Mouse (Mus musculus): ENCODE data around the gene Hsf4. TPM values are rescaled to one million over a fixed set of nuclear protein-coding genes. Genes with fewer than 3 reads are reported as not detected.

Gene Hsf4
- polyA plus RNA-seq, 1 experiment from 2014 or later: not detected

DNA sequence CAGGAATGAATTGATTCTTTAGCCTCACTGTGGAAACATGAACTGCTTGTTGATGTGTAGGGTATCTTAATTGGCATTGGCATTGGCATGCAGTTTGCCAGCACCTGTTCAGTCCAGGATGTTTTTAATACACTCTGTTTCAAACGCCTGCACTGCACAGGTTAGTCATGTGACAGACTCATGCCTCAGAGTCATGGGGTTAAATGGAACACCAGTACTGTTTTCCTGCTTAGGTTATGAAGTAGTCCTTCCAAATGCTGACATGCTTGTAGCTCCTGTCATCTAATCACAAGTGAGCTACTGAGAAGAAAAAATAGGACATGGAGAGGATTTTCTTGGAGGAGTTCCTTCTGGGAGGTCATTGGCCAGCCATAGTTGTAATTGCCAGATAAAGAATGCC lies 34.4 kb upstream of the Hsf4 start:
- DNase-seq (ENCODE audit: low spot score) (no peak), ATAC-seq (replicated peaks; ENCODE audit: low FRiP score, low TSS enrichment, low read depth) (no peak)
- no peaks in the 10 kb centered on the region; the same call in 1 of the 2 replicates for H3K4me1 ChIP-seq (replicated peaks; ENCODE audit: control insufficient read depth, insufficient read depth, low read length)
- no peak overlapping the region for H3K9ac ChIP-seq (ENCODE audit: low read length)
- H3K27me3 ChIP-seq (replicated peaks; ENCODE audit: control insufficient read depth, insufficient read depth, low read length): no peaks in the 10 kb centered on the region
- H3K4me2 ChIP-seq (ENCODE audit: low read length): no peak overlapping the region
- H3K36me3 ChIP-seq (ENCODE audit: control insufficient read depth, insufficient read depth, low read length): peaks cover 45% of the 10 kb centered on the region
- 72% methylated on average over 1 of the region's 1 CpGs for WGBS
- H3K27ac ChIP-seq (ENCODE audit: low read depth): no peak overlapping the region
- no peak overlapping the region for H3K4me3 ChIP-seq (ENCODE audit: low read depth, low read length)
- no peaks in the 10 kb centered on the region for H3K9me3 ChIP-seq (ENCODE audit: control insufficient read depth, low read length)

DNA sequence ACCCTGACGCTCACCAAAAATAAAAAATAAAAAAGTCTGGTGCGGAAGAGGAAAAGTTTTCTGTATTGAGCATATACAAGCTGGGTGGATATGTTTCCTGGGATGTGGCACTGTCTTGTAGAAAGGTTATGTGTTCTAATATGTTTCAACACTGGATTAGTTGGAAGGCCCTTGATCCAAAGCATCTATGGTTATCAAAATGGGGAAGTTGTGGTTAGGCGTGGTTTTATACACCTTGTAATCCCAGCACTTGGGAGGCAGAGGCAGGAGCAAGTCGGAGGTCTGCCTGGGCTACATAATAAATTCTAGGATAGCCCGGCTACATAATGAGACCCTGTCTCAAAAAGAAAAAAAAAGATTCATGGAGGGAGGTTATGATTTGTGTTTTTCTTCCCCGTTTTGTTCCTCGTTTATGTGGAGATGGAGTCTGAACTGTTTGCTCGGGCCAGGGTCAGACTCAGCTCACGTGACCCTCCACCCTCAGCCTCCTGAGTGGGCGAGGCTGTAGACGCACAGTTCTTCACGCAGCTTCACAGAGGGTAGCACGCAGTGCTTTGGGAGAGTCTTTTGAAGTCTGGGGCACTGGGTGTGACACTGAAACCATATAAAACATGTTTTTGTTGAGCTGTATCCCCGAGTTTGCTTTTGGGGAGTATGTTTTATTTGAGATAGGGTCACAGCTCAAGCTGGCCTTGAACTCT lies 32.0 kb upstream of the Hsf4 start:
- Histone ChIP-seq H3K4me3 (ENCODE audit: low read depth, low read length) (no peak overlapping the region), H3K4me1 (replicated peaks; ENCODE audit: control insufficient read depth, insufficient read depth, low read length) (no peaks in the 10 kb centered on the region; the same call in 1 of the 2 replicates), H3K27me3 (replicated peaks; ENCODE audit: control insufficient read depth, insufficient read depth, low read length) (no peaks in the 10 kb centered on the region), H3K9ac (ENCODE audit: low read length) (no peak overlapping the region), H3K36me3 (ENCODE audit: control insufficient read depth, insufficient read depth, low read length) (peaks cover 64% of the 10 kb centered on the region), H3K27ac (ENCODE audit: low read depth) (no peak overlapping the region), H3K4me2 (ENCODE audit: low read length) (no peak overlapping the region), H3K9me3 (ENCODE audit: control insufficient read depth, low read length) (no peaks in the 10 kb centered on the region)
- DNase-seq (ENCODE audit: low spot score) (no peak), ATAC-seq (replicated peaks; ENCODE audit: low FRiP score, low TSS enrichment, low read depth) (no peak)
- 91% methylated on average over 14 of the region's 14 CpGs for WGBS

DNA sequence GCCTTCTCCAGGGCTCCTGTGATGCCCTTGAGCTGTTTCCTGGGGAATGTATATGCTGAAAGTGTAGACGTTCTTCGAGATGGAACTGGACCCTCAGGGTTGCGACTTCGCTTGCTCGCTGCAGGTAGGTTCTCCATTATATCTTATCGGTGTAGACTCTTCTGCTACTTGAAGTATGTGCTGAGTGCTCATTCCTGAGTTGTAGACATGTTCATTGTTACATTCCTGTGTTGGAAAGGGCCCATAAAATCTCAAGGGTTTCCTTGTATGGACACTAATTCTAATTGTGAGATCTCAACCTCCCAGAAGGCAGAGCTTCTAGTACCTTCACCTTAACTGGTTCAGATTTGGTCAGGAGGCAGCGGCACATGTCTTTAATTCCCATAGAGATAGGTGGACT lies 28.6 kb upstream of the Hsf4 start:
- H3K36me3 ChIP-seq (ENCODE audit: control insufficient read depth, insufficient read depth, low read length): peaks cover 63% of the 10 kb centered on the region
- WGBS: 95% methylated on average over 7 of the region's 7 CpGs

DNA sequence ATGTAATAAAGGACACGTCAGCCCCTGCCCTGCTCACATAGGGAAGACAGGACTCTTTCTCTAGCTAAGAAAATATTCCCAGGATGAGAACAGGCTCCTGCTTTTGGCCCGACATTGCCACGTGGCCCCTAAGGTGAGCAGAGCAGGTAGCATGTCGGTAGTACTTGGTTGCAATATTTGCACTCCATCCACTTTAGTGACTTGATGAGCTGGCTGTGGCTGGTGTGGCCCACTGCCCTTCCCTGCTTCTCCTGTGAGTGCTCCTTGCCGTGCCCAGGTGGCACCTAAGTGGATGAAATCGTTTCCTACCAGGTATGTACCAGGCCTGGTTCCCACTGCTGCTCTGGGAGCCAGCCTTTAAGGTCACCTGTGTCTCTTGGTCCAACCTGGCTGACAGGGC lies 17.6 kb upstream of the Hsf4 start:
- Histone ChIP-seq H3K27me3 (replicated peaks; ENCODE audit: control insufficient read depth, insufficient read depth, low read length) (no peaks in the 10 kb centered on the region), H3K27ac (ENCODE audit: low read depth) (no peak overlapping the region), H3K4me3 (ENCODE audit: low read depth, low read length) (no peak overlapping the region), H3K4me2 (ENCODE audit: low read length) (no peak overlapping the region), H3K4me1 (replicated peaks; ENCODE audit: control insufficient read depth, insufficient read depth, low read length) (peaks cover 16% of the 10 kb centered on the region), H3K9me3 (ENCODE audit: control insufficient read depth, low read length) (no peaks in the 10 kb centered on the region), H3K36me3 (ENCODE audit: control insufficient read depth, insufficient read depth, low read length) (peaks cover 65% of the 10 kb centered on the region), H3K9ac (ENCODE audit: low read length) (no peak overlapping the region)
- DNase-seq (ENCODE audit: low spot score): no peak
- WGBS: 88% methylated on average over 6 of the region's 6 CpGs
- ATAC-seq (replicated peaks; ENCODE audit: low FRiP score, low TSS enrichment, low read depth): no peak

More for the DNA sequence above, 28.6 kb upstream of the Hsf4 start:
- H3K27ac ChIP-seq (ENCODE audit: low read depth): no peak overlapping the region
- H3K27me3 ChIP-seq (replicated peaks; ENCODE audit: control insufficient read depth, insufficient read depth, low read length): no peaks in the 10 kb centered on the region
- no peaks in the 10 kb centered on the region for H3K9me3 ChIP-seq (ENCODE audit: control insufficient read depth, low read length)
- H3K4me2 ChIP-seq (ENCODE audit: low read length): no peak overlapping the region
- H3K4me3 ChIP-seq (ENCODE audit: low read depth, low read length): no peak overlapping the region
- no peak for ATAC-seq (replicated peaks; ENCODE audit: low FRiP score, low TSS enrichment, low read depth)
- no peak overlapping the region for H3K9ac ChIP-seq (ENCODE audit: low read length)
- H3K4me1 ChIP-seq (replicated peaks; ENCODE audit: control insufficient read depth, insufficient read depth, low read length): no peaks in the 10 kb centered on the region
- DNase-seq (ENCODE audit: low spot score): no peak

DNA sequence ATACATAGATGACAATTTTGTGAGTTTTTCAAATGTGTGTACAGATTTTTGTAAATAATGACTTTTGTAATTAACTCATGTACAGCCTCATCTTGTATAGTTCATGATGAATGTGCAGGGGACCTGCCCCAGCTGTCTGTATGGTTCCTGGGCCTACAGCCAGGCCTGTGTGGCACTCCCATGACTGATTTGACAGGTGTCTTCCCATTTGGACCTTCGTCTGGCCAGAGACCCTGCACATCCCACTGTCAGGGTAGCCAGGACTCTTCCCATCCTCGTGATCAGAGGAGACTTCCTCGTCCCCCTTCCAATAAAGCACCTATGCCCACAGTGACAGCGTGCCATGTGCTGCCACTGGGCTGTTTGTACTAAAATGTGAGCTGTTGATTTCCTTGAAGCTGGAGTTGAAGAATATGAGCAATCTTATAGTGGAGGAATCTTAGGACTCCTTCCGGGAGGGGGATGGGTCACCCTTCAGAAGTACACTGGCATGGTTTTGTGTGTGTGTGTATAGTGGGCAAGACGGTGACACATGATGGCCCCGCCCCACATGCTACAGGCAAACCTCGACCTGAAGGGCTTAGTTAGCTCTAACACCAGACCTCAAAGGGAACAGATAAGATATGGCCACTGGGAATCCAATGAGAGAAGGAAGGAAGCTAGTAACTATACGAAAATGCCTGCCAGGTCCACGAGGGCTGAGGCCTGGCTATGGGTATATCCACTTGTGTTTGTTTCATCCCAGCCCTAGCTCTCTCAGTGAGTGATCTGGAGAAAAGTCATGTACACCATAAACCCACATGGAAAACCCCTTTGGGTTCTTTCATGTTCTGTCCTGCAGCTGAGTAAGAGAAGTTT lies 16.7 kb upstream of the Hsf4 start:
- 84% methylated on average over 10 of the region's 10 CpGs for WGBS
- ATAC-seq (replicated peaks; ENCODE audit: low FRiP score, low TSS enrichment, low read depth) (no peak), DNase-seq (ENCODE audit: low spot score) (no peak)
- Histone ChIP-seq H3K4me3 (ENCODE audit: low read depth, low read length) (no peak overlapping the region; the same call in 1 of the 2 replicates), H3K36me3 (ENCODE audit: control insufficient read depth, insufficient read depth, low read length) (peaks cover 55% of the 10 kb centered on the region), H3K9ac (ENCODE audit: low read length) (no peak overlapping the region), H3K4me2 (ENCODE audit: low read length) (peak overlapping the region; percentile 91; the same call in 1 of the 2 replicates), H3K27me3 (replicated peaks; ENCODE audit: control insufficient read depth, insufficient read depth, low read length) (peaks cover 4% of the 10 kb centered on the region; the same call in 1 of the 2 replicates), H3K9me3 (ENCODE audit: control insufficient read depth, low read length) (no peaks in the 10 kb centered on the region), H3K27ac (ENCODE audit: low read depth) (no peak overlapping the region), H3K4me1 (replicated peaks; ENCODE audit: control insufficient read depth, insufficient read depth, low read length) (peaks cover 16% of the 10 kb centered on the region)

DNA sequence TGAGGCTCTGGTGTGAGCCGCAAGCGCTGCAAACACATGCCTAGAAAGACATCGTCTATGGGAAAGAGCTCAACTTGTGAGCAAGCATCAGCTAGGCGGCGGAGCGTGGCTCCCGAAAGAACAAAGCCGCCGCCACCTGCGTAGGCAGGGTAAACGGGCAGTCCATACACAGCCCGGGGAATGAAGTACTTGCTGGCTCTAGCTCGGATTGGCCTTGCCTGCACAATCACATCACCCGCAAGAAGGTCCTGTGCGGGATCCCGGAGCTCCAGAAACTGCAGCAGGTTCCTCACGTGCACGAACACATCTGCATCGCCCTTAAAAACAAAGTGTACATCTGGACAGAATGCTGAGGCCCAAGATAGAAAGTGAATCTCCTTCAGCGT lies 15.8 kb upstream of the Hsf4 start:
- peaks cover 13% of the 10 kb centered on the region for H3K27me3 ChIP-seq (replicated peaks; ENCODE audit: control insufficient read depth, insufficient read depth, low read length)
- peak overlapping the region; percentile 76; the same call in 1 of the 2 replicates for H3K9ac ChIP-seq (ENCODE audit: low read length)
- H3K36me3 ChIP-seq (ENCODE audit: control insufficient read depth, insufficient read depth, low read length): peaks cover 47% of the 10 kb centered on the region
- peak overlapping the region; percentile 62 for H3K4me3 ChIP-seq (ENCODE audit: low read depth, low read length)
- WGBS: 38% methylated on average over 20 of the region's 20 CpGs
- DNase-seq (ENCODE audit: low spot score) (no peak), ATAC-seq (replicated peaks; ENCODE audit: low FRiP score, low TSS enrichment, low read depth) (peak; percentile 10; the same call in 1 of the 2 replicates)
- peak overlapping the region; percentile 91 for H3K4me2 ChIP-seq (ENCODE audit: low read length)
- H3K9me3 ChIP-seq (ENCODE audit: control insufficient read depth, low read length): no peaks in the 10 kb centered on the region
- H3K4me1 ChIP-seq (replicated peaks; ENCODE audit: control insufficient read depth, insufficient read depth, low read length): peaks cover 16% of the 10 kb centered on the region
- peak overlapping the region; percentile 84; the same call in 1 of the 2 replicates for H3K27ac ChIP-seq (ENCODE audit: low read depth)

DNA sequence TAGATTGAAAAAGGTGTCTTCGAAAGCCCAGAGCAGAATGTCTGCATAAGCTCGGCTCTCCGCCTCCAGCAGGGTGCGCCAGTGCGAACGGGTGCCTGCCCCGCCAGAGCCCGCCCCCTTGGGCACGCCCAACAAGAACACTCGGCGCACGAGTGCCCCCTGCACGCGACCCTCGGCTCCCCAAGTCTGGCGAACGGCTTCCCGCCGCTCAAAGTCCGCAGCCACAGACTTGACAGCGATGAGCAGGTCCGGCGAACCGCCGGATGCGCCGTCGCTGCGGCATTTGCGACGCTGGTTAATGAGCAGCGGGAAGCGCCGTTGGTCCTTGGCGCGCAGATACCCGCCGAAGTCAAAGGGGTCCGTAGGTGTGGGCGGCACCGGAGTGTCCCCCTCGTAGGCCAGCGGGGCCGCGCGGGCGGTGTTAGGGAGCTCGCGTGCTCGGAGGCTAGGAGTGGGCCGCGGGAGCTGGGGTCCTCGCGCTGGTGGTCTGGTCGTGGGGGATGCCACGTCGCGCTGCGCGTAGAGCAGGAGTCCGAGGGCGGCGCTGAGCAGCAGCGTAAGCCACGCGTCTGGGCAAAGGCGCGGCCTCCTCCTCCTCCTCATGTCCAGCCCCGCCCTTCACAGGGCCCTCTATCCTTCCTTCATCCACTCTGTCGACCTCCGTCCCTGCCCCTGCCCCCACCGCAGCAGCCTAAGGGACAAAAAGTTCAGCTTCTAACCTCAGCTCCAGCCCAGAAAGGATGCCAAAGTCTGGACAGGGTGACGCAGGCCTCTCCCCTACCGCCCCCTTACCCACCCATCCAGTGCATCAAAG lies 15.2 kb upstream of the Hsf4 start:
- Histone ChIP-seq H3K4me3 (ENCODE audit: low read depth, low read length) (peak overlapping the region; percentile 62), H3K27me3 (replicated peaks; ENCODE audit: control insufficient read depth, insufficient read depth, low read length) (peaks cover 19% of the 10 kb centered on the region), H3K27ac (ENCODE audit: low read depth) (peak overlapping the region; percentile 84), H3K4me2 (ENCODE audit: low read length) (peak overlapping the region; percentile 91), H3K4me1 (replicated peaks; ENCODE audit: control insufficient read depth, insufficient read depth, low read length) (peaks cover 22% of the 10 kb centered on the region), H3K9ac (ENCODE audit: low read length) (peak overlapping the region; percentile 76), H3K36me3 (ENCODE audit: control insufficient read depth, insufficient read depth, low read length) (peaks cover 41% of the 10 kb centered on the region), H3K9me3 (ENCODE audit: control insufficient read depth, low read length) (no peaks in the 10 kb centered on the region)
- under 1% methylated on average over 72 of the region's 74 CpGs for WGBS
- ATAC-seq (replicated peaks; ENCODE audit: low FRiP score, low TSS enrichment, low read depth): peak; percentile 86
- peak; percentile 95 for DNase-seq (ENCODE audit: low spot score)

DNA sequence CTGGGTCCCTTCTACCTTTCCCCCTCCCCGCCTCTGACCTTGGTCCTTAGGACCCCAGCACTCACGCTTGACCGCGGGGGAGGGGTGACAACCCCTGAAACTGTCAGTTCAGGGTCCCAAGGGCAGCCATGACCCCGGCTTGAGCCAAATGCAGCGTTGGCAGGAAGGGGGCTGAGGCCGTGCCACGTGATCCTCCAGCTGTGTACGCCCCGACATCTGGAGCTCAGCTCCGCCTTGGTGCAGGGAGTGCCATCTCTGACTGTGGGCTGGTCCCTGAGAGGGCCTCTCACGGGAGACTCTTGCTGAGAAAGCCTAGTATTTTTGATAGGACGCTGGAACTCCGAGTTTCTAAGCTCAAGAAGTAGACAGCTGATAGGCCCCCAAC lies 14.6 kb upstream of the Hsf4 start, which contains the start of gene B3gnt9:
Gene B3gnt9, minus strand, starts transcription at position 188 of the 385 bp plus-strand sequence.
- Histone ChIP-seq H3K9ac (ENCODE audit: low read length) (peak within 1 kb of the TSS; percentile 76), H3K9me3 (ENCODE audit: control insufficient read depth, low read length) (no peaks in the 10 kb centered on the region), H3K4me1 (replicated peaks; ENCODE audit: control insufficient read depth, insufficient read depth, low read length) (peaks cover 26% of the 10 kb centered on the region), H3K27me3 (replicated peaks; ENCODE audit: control insufficient read depth, insufficient read depth, low read length) (peaks cover 25% of the 10 kb centered on the region), H3K4me2 (ENCODE audit: low read length) (peak within 1 kb of the TSS; percentile 91), H3K27ac (ENCODE audit: low read depth) (peak within 1 kb of the TSS; percentile 84), H3K4me3 (ENCODE audit: low read depth, low read length) (peak within 1 kb of the TSS; percentile 62), H3K36me3 (ENCODE audit: control insufficient read depth, insufficient read depth, low read length) (peaks cover 35% of the 10 kb centered on the region)
- 2% methylated on average over 14 of the region's 14 CpGs for WGBS
- ATAC-seq (replicated peaks; ENCODE audit: low FRiP score, low TSS enrichment, low read depth) (peak; percentile 72), DNase-seq (ENCODE audit: low spot score) (peak; percentile 80)

All from intestine, embryonic 14.5 days (tissue).